Mouse (Mus musculus) cortical plate, adult 2 months (tissue): ENCODE results near the gene Ccdc30.

Experiments
- CTCF ChIP-seq: fragments of 200-500 bp; IDR thresholded peaks from 2 replicates; pipeline ENCODE4 v1.5.1; 2011; ENCODE audit warnings: mild to moderate bottlenecking, control low read depth, low read length; ENCODE audit not compliant: insufficient read depth; ENCODE audit errors: extremely low read depth
- POLR2A ChIP-seq: fragments of 200-500 bp; IDR thresholded peaks from 2 replicates; pipeline ENCODE4 v1.6.1; 2011; ENCODE audit warnings: mild to moderate bottlenecking, low read length, control low read depth; ENCODE audit not compliant: insufficient read depth; ENCODE audit errors: extremely low read depth

DNA sequence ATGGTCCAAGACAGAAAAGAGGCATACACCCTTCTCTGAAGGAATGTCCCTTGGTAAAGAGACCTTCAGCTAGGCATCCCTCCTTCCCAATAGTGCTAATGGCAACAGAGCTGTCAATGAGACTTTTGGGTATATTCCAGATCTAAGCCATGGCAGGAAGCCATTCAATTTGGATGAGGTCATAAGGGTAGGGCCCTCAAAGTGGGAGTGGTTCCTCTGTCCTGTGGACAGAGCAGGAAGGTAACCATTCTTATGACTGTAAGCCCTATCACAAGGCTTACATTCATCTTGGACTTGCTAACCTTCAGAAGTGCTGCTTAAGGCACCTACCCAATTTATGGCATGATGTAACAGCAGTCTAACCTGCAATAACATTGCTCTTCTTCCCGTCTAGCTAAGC lies 140.7 kb downstream of the Ccdc30 start:
- TF ChIP-seq CTCF (no peak), POLR2A (no peak)
